Mouse (Mus musculus): ENCODE measurements around the gene Trpm4.

GRCm38 (mm10) chr7:45353041-45353440, 19.5 kb upstream of the Trpm4 start:
- no peak for TF ChIP-seq CTCF (IDR thresholded peaks at IDR 0.05; ENCODE audit: low read depth, low read length)
- TF ChIP-seq POLR2A (IDR thresholded peaks at IDR 0.05; ENCODE audit: borderline replicate concordance, low read depth, low read length), result no peak

All from bone marrow macrophage, adult 2 months (primary cell).